Mouse (Mus musculus): ENCODE measurements around the gene Egfl7. TPM values are rescaled to one million over a fixed set of nuclear protein-coding genes. Genes with fewer than 3 reads are reported as not detected.

Egfl7 gene
- polyA plus RNA-seq, 1 experiment from 2014 or later, result 78.9 TPM

DNA sequence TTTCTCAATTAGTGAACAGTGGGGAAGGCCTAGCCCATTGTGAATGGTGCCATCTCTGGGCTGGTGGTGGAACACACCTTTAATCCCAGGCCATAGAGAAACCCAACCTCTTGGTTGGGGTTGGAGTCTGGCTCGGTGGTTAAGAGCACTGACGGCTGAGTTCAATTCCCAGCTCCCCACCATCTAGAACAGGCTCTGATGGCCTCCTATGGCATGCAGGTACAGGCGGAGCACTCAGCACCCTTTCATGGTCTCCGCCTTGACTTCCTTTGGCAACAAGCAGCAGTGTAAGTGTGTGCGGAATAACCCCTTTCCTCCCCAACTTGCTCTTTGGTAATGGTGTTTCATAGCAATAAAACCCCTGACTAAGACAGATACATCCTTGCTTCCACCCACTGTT lies 58.8 kb downstream of the Egfl7 start:
- Histone ChIP-seq H3K4me2 (peak overlapping the region; percentile 72), H3K9me3 (no peaks in the 10 kb centered on the region), H3K27ac (0 out of 2 replicates have a peak overlapping the region, but pooled peaks have one; percentile 9), H3K4me1 (replicated peaks) (peaks cover 50% of the 10 kb centered on the region), H3K27me3 (no peaks in the 10 kb centered on the region), H3K36me3 (peaks cover 49% of the 10 kb centered on the region), H3K9ac (peak overlapping the region; percentile 96), H3K4me3 (peak overlapping the region; percentile 95)
- 74% methylated on average over 5 of the region's 5 CpGs for WGBS
- no peak for ATAC-seq (ENCODE audit: low FRiP score)

DNA sequence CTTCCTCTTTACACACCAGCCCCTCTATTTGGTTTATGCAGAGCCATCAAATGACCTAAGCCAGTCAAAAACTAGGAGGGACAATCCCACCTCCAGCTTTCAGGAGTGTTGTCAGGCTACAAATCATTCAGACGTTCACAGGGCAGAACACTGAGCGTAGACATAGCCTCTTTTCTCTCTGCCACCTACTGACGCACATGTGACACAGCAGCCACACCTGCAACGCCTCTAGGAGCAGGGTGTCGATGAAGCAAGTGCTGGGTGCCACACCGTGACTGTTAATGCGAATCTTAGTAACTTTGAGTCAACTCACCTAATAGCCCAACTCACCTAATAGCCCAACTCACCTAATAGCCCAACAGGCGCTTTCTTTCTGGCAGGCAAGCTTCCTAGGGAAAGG lies 59.3 kb downstream of the Egfl7 start:
- 11% methylated on average over 8 of the region's 8 CpGs for WGBS
- H3K9ac ChIP-seq, result peak overlapping the region; percentile 96
- no peaks in the 10 kb centered on the region for H3K27me3 ChIP-seq
- 0 out of 2 replicates have a peak overlapping the region, but pooled peaks have one; percentile 9 for H3K27ac ChIP-seq
- H3K9me3 ChIP-seq, result no peaks in the 10 kb centered on the region
- peaks cover 44% of the 10 kb centered on the region for H3K4me1 ChIP-seq (replicated peaks)
- peak overlapping the region; percentile 95 for H3K4me3 ChIP-seq
- ATAC-seq (ENCODE audit: low FRiP score), result no peak
- H3K36me3 ChIP-seq, result peaks cover 44% of the 10 kb centered on the region
- H3K4me2 ChIP-seq, result peak overlapping the region; percentile 72

GRCm38 (mm10) chr2:26639838-26640830 lies 60.3 kb downstream of the Egfl7 start:
- peak; percentile 89 for ATAC-seq (ENCODE audit: low FRiP score)
- Histone ChIP-seq H3K9me3 (no peaks in the 10 kb centered on the region), H3K4me3 (peak overlapping the region; percentile 95), H3K4me2 (peak overlapping the region; percentile 72), H3K9ac (peak overlapping the region; percentile 96), H3K36me3 (peaks cover 34% of the 10 kb centered on the region), H3K27me3 (no peaks in the 10 kb centered on the region), H3K27ac (peak overlapping the region; percentile 89), H3K4me1 (replicated peaks) (peaks cover 34% of the 10 kb centered on the region)
- 4% methylated on average over 49 of the region's 49 CpGs for WGBS

- H3K9me3 ChIP-seq, result no peaks in the 10 kb centered on the region
- 82% methylated on average over 7 of the region's 7 CpGs for WGBS
- H3K27me3 ChIP-seq, result no peaks in the 10 kb centered on the region
- H3K27ac ChIP-seq, result no peak overlapping the region
- H3K4me2 ChIP-seq, result no peak overlapping the region
- no peak overlapping the region for H3K4me3 ChIP-seq
- peaks cover 25% of the 10 kb centered on the region for H3K4me1 ChIP-seq (replicated peaks)
- peak overlapping the region; percentile 6; the same call in 1 of the 2 replicates for H3K9ac ChIP-seq
- ATAC-seq (ENCODE audit: low FRiP score), result no peak
- peaks cover 24% of the 10 kb centered on the region for H3K36me3 ChIP-seq
Measured at GRCm38 (mm10) chr2:26641006-26641647, 61.3 kb downstream of the Egfl7 start.

MicroRNAs within 50 kb of the gene (microRNA counts, 519-probe panel; counts per million panel counts)
- 4,923 counts per million, percentile 84 among the panel's probes with 10 or more counts for microRNA mmu-miR-126-3p
- 3,897 counts per million, percentile 59 among the panel's probes with 10 or more counts for microRNA mmu-miR-126-5p

Small RNAs within 50 kb of the gene (microRNA-seq; reads per million reads assigned to microRNA genes)
- gene Mir126a (not detected), gene Mir126b (not detected)

Other genes starting within 250 kb of the Egfl7 start
- 29.0 and 29.6 TPM in 2 replicates for gene Dnlz, start 227.9 kb upstream of the Egfl7 start, polyA plus RNA-seq (2015; fragmentation: Nextera tagmentation; extraction: Ambion mirVana)
- 1.3 and 1.6 TPM in 2 replicates for gene Card9, start 219.1 kb upstream of the Egfl7 start, polyA plus RNA-seq (2015; fragmentation: Nextera tagmentation; extraction: Ambion mirVana)
- 27.8 and 35.2 TPM in 2 replicates for gene Snapc4, start 199.4 kb upstream of the Egfl7 start, polyA plus RNA-seq (2015; fragmentation: Nextera tagmentation; extraction: Ambion mirVana)
- 154 and 162 TPM in 2 replicates for gene Entr1, start 190.7 kb upstream of the Egfl7 start, polyA plus RNA-seq (2015; fragmentation: Nextera tagmentation; extraction: Ambion mirVana)
- 94.3 and 95.6 TPM in 2 replicates for gene Pmpca, start 190.7 kb upstream of the Egfl7 start, polyA plus RNA-seq (2015; fragmentation: Nextera tagmentation; extraction: Ambion mirVana)
- gene Inpp5e, start 170.8 kb upstream of the Egfl7 start, polyA plus RNA-seq (2015; fragmentation: Nextera tagmentation; extraction: Ambion mirVana), result 24.9 and 27.0 TPM in 2 replicates
- 18.3 and 18.5 TPM in 2 replicates for gene Sec16a, start 134.8 kb upstream of the Egfl7 start, polyA plus RNA-seq (2015; fragmentation: Nextera tagmentation; extraction: Ambion mirVana)
- gene Notch1, start 63.4 kb upstream of the Egfl7 start, polyA plus RNA-seq (2015; fragmentation: Nextera tagmentation; extraction: Ambion mirVana), result 17.5 and 19.2 TPM in 2 replicates
- gene Gm20532, start 6.6 kb downstream of the Egfl7 start, polyA plus RNA-seq (2015; fragmentation: Nextera tagmentation; extraction: Ambion mirVana), result not detected in 2 replicates
- gene Agpat2, start 24.4 kb downstream of the Egfl7 start, polyA plus RNA-seq (2015; fragmentation: Nextera tagmentation; extraction: Ambion mirVana), result 6.8 and 7.0 TPM in 2 replicates
- 109 and 117 TPM in 2 replicates for gene Fam69b, start 48.4 kb downstream of the Egfl7 start, polyA plus RNA-seq (2015; fragmentation: Nextera tagmentation; extraction: Ambion mirVana)
- gene Lcn4, start 91.3 kb downstream of the Egfl7 start, polyA plus RNA-seq (2015; fragmentation: Nextera tagmentation; extraction: Ambion mirVana), result not detected in 2 replicates

Measured in hindbrain, embryonic 13.5 days (tissue).